Mouse (Mus musculus): ENCODE results near the gene Rnf8.

Rnf8 gene

DNA sequence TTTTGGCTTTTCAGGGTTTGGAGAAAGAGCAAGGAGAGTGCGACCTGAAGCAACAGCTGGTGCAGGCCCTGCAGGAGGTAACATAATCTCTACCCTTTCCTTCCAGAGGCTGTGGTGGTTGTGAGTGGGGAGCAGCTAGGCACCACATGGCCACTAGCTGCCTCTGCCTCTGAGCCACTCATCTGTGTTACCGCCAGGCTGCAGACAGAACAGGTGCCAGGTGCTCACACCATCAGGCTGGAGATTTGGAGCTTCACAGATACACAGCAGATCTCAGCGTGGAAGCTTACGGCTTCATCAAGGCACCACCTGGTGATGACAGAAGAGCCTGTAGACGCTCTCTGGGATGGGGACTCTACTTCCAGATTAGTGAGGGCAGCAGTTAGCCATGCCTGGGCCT, 14.4 kb downstream of the Rnf8 start:
- DNase-seq = no peak

DNA sequence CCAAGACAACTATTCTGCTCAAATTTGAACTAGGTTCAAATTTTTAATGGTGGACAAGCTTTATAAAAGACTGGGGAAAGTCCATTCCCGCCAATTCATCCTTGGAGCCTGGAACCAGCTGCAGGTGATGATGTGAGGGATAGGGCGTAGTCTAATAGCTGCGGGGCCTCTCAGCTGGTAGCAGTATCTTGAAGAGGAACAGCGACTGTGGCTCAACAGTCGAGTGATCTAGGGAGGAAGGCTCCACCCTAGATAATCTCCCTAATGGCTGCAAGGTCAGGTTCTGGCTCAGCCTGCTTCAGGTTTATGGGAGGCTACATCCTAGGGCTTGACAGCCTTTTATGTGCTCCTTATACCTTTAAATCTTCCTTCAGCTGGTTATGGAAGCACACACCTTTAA, 15.0 kb downstream of the Rnf8 start:
- no peak for DNase-seq

DNA sequence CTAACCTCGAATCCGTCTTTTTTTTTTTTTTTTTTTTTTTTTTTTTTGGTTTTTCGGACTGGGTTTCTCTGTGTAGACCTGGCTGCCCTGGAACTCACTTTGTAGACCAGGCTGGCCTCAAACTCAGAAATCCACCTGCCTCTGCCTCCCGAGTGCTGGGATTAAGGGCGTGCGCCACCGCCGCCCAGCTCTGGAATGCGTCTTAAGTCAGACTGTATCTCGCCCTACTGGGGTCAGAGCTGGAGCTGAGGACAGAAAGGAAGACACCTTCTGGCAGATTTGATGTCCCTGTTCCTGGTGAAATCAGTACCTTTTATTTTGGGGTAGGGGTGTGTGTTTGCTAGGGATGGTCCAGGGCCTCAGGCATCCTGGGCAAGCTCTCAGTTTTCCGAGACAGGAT, 17.7 kb downstream of the Rnf8 start:
- DNase-seq = no peak

DNA sequence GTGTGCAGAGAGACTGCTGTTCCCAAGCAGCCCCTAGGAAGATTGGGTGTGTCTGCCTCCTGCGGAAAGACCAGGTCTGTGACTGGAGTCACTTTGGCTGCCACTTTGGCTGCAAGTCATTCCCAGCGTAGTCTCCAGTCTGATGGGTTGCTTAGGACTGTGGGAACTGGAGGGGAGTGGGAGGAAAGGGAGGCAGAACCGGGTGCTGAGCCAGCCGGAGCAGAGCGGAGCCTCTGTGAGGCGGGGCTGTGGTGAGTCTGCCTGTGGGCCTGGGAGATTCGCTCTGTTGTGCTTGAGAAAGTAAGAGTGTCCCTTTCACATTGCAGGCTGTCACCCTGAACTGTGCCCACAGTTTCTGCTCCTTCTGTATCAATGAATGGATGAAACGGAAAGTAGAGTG, 20.9 kb downstream of the Rnf8 start:
- DNase-seq = no peak

DNA sequence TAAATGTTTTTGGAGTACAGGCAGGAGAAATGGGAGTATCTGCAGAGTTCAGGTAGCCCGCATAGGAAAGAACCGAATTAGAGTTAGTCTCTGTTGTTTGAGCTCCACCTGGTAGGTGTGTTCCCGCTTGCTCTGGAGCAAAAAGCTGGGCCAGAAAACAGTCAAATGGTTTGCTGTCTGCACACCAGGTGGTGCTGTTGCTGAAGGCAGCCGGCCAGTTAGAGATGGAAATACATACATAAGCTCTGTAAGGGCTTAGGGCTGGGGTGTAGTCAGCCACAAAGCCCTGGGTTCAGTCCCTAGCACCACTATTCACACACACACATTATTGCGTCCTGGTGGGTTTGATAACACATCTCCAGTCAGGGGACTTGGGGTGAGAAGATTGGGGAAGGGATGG, 21.5 kb downstream of the Rnf8 start:
- peak in 1 of 2 experiments; percentile 38 for DNase-seq

DNA sequence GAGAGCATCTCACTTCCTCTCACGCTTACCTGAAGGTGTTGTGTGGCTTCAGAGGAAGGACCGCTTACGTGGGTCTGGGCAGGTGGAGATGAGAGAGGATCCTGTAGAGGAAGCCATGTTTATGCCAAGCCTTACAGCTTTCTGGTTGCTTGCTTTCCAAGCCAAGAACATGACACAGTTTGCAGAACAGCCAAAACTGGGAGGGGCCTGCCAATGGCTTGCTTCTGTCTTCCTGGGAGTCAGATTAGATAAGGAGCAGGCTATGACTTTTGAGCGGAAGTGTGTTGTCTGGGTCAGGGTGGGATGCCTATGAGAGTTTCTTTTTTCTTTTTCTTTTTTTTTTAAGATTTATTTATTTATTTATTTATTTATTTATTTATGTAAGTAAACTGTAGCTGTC, 22.8 kb downstream of the Rnf8 start:
- DNase-seq = no peak

DNA sequence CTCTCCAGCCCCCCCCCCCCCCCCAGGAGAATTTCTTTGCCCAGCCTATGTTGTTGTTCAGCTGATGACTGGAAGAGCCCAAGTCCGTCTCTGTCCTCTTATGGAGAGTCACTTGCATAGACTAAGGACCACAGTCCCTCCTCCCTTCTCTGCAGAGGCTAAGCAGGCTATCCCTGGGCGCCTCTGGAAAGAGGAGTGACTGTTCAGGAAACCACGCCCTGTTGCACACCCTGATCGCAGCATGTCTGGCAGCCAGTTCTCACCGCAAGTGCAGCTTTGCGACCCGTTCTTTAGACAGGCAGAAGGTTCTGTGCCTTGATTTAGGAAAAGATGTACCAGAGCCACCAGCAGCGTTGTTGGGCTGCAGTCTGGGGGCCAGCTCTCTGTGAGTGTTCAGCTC, 23.3 kb downstream of the Rnf8 start:
- DNase-seq = peak; percentile 30 to 42

DNA sequence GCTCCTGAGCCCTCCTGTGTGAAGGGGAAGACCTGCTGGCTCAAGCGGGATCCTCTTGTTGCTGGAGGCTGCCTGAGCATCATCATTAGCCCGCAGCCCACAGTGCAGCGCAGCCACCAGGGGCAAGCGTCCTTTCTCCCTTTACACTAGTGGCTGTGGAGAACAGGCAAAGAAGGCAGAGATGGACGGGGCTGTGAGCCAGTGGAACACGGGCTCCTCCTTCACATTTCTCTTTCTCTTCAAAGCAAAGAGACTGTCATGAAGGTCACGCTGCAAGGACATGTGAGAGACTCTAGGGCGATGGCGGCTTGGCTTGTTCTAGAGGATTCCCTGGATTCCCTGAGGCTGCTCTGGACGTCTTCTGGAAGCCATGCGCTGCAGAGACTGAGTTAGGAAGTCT, 26.4 kb downstream of the Rnf8 start:
- no peak for DNase-seq

DNA sequence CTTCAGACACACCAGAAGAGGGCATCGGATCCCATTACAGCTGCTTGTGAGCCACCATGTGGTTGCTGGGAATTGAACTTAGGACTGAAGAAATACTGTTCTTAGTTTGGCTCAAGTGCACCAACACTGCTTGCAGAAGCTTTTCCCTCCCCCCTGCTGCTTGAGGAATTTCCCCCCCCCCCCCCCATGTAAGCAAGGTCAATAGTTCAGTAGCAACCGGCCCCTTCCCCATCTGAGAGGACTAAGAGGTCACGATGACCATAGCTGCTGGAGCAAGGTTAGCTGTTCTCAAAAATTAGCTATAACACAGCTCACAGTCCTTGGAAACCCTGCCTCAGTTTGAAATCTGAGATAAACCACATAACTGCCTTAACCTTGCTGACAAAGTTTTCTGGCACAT, 27.6 kb downstream of the Rnf8 start:
- no peak for DNase-seq

DNA sequence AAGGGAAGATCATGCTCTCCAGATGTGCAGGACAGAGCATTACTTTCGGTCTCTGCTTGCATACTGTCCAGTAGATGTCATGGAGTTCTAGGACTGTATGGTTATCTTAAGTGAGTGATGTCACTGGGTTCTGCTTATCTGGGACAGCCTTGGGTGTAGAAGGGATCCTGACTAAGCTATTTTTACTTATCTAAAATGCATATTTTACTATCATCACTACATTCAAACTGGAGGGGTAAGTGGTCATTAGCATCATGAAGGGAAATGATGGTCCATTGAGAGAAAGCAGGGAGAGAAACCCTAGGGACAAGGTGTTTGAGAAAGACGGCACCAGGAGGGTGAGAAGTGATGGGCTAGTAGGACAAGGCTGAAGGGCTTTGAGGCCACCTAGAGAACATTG, 43.7 kb downstream of the Rnf8 start:
- no peak for DNase-seq

DNA sequence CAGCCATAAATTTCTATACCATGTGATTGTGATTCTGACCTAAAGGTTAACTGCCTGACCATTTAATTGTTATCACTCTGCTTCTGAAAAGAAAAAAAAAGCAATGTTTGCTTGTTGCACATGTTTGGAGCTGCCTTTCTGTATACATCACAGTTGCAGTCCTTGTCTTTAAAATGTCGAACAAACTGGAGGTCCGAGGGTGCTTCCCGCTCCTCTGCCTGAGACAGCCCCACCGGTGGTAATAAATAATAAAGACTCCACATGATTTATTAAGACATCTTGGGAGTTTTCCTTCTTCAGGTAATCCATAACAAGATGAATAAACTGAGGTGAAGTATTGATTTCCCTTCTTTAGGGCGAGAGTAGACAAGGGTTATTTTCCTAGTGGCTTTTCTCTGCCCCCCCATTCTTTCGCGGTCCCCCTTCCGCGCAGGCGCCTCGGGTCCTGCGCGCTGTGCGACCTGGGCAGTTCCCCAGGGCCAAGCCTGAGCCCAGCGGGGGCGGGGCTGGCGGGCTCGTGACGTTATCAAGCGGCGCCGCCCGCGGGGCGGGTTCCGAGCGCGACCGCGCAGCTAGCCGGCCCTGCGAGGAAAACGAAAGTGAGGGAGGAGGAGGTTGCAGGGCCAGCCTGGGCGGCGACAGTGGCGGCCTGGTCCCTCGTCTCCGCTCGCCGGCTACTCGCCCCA, 45.6 kb downstream of the Rnf8 start, which contains the start of gene Cmtr1:
Gene Cmtr1 (plus strand): TSS at position 520 of the 686 bp plus-strand sequence.
- DNase-seq = peak; percentile 98

DNA sequence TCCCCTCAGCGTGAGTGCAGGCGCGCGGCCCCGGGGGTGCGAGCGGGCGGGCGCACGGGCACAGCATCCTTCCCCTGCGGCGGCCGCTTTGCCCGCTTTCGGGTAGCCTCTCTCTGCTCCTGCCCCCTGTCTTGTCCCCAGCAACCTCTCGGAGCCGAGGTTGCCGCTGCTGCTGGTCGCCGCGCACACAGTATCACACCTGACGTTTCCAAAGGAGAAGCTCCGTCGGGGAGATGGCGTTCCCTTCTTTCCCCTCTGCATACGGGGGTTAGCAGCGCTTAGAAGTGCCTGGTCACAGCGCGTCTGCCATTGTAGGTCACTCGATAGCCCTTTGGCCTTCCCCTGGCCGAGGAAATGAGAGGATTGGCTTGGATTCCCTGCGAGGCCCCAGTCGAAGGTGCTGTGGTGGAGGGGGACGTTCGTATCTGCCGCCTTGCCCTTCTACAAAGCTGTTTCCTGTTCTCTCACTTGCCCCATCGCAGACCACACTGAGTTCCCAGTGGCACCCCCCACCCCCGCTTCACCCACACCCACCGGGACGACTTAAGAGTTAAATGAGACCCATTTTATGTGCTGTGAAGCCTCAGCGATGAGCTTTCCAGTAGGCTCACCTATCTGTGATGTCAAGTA, 46.3 kb downstream of the Rnf8 start:
- no peak for DNase-seq

DNA sequence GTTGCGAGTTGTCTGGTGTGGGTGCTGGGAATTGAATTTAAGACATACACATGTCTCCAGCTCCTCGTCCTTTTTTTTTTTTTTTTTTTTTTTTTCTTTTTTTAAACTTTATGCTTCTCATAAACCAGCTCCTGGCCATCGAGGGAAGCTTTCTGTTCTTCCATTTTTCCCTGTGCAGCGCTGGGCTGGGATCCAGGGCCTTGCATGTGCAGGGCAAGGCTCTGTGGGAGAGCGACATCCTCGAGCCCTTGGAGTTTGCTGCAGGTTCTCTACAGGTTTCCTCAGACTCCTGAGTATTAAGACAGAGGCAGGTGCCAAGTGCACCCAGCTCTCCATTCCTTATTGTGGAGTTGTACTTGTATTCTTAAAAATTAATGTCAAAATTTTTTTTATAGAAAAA, 47.6 kb downstream of the Rnf8 start:
- no peak for DNase-seq

DNA sequence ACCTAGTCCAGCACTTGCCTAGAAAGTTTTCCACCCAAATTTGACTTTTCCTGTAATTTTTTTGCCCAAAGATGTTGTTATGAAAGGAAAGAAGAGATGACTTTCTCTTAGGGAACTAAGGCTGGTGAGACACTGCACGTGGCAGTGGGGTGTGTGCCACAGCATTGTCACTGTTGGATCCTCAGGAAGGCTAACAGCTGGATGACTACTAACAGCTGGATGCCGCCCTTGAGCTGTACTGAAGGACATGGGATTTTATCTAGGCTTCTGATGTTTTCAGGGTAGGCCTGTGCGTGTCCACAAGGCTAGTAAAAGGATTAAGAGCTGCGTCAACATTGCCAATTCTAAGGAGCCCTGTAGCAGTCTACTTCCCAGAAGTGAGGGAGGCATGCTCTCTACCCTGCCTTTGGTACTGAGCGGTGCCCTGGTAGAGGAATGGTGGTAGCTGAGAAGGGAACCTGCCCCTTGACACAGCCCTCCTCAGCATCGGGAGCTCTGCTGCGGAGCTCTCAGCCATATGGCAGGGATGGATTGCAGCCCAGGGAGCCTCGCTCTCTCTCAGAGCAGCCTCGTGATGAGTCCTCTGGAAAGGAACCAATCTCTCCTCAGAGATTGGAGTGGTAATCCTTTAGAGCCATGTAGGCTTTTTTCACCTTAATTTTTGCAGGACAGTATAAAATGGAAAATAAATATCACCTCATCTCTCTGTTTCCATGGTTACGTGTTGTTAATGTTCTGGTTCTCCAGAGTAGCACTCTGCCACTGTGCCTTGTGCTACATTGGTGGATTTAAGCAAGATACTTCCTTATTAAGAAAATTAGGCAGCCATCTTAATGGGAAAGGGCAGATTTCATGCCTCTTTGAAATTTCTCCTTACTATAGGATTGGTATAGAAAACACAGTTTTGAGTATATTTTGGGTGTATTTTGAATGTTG, 53.7 kb downstream of the Rnf8 start:
- DNase-seq = no peak

DNA sequence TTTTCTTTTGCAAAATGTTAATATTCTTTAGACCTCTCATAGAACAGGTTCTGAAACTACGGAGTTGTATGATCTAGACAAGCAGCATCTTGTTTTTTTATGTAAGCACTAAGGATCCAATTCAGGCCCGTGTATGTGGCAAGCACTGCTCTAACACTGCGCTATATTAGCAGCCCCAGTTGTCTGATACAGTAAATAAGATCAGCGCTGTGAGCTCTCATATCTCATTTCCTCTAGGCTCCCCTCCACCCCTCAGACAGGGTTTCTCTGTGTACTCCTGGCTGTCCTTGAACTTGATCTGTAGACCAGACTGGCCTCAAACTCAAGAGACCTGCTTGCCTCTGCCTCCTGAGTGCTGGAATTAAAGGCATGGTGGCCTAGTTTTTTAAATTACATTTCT, 54.4 kb downstream of the Rnf8 start:
- no peak for DNase-seq

DNA sequence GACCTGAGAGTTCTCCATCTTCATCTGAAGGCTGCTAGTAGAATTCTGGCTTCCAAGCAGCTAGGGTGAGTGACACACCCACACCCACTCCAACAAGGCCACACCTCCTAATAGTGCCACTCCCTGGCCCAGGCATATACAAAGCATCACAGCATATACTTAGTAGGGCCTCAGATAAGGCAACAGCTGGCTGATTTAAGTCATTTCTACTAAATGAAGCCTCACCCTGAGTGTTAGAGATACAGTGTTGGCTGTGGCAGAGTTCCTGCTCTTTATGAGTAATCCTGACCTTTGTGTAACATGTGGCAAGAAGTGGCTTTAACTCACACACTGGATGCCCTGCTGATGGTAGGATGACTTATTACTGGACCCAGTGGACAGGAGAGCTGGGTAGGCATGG, 55.3 kb downstream of the Rnf8 start:
- DNase-seq = no peak

DNA sequence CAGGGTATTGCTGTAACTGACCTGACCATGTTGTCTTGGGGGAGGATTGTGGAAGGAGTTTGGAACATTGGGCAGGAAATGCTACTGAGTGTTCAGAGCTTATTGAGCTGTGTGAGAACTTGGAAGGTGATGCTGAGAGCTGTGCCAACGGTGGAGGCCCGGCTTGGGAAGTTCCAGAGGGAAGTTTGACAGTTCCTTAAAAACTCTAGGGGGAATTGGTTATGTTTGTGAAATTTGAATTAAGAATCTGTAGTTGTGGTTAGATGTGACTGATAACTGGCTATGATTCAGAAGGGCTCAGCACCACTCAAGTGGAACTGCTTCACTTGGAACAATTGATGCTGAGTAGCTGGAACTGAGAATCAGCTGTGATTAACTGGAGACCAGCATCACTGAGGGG, 56.4 kb downstream of the Rnf8 start:
- DNase-seq = no peak

DNA sequence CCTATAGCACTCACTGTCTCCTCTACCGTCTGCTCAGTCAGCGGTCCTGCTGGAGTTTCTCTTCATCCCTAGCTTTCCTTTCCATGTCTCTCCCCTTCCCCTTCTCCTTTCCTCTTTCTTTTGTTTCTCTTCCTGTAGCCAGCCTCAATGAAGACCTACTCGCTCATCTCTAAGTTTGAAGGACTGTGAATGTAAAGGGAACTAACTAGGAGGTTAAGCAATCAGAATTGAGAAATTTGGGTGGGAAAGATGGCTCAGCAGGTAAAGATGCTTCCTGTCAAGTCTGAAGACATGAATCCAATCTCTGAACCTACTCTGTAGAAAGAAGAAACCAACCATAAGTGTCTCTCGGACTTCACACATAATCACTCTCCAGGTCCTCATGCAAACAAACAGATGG, 58.7 kb downstream of the Rnf8 start:
- DNase-seq = no peak

DNA sequence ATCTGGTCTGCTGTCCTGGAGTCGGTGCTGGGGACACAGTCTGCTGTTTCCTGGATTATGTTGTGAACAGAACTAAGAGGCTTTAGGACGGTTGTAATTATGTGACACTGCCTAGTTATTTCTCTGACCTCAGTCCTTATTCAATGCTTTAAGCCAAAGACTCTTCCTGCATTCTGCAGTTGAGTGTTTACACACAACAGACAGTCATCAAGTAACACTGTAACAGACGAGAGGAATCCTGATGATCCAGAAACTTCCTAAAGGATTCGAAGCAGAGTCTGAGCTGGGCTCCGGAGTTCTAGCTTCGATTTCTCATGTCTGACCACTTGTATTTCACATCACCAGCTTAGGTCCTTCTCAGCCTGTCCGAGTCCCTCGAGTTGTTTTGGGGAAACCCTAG, 63.9 kb downstream of the Rnf8 start:
- DNase-seq = no peak

DNA sequence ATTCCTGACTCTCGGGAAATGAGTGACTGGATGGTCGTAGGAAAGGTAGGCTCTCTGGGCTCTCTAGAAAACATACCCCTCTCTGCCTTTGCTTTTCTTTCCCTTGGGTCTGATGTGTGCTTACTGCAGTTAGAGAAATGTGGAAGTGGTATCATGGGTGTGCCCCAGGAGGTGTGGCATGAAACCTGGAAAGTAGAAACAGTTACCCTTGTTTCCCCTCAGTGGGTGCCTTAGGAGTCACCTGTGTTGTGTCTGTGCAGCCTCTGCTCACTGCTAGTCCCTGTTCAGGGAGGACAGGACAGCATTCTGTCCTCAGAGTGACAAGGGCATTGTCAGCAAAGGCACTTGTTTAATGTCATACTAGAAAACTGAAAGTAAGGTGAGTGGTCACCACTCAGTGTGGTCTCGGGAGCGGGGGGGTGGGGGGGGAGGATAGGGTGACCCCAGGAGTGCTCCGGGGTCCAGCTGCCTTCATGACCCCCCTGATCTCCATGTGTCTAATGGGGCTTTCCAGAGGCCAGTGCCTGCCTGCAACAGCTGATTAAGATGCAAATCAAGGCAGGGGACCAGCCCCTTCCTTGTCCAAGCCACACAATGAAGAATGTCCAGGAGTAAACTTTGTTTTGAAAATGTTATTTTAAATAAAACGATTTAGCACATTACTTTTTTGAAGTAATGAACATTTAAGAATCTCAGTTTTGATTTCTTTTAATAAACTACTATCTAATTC, 64.6 kb downstream of the Rnf8 start:
- no peak for DNase-seq

DNA sequence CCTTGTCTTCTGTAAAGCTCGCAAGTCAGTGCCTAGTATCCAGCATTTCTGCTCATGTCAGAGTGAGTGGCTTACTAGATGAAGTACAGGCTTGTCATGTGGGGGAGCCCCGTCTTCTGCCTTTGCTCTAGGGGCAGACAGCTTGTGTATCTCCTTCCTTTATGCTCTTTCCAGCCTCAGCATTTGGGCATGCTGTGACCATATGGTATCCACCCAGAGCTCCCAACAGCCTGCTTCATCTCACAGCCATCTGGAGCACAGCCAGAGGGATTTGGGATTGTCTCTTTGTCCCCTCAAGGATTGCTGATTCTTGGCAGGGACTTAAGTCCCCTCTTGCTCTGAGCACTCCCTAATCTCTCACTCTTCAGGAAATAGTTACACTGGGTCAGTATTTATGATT, 65.6 kb downstream of the Rnf8 start:
- DNase-seq = peak; percentile 57 to 80

DNA sequence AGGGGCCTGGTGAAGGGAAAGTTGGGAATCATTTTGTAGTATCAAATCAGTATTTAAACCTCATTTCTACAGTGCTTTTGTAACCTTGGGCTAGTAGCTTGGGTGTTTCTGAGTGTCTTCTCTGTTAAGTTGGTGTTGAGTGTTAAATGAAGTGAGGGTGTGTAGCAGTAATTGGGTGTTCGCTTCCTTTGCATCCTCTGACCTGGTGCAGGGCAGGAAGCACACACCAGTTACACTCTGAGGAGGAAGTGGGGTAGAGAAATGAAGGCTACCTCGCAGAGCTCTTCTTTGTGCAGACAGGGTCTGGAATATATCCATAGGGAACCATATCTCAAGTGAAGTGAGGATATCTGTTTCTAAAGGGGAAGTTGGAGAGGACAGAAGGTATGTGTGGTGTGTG, 66.3 kb downstream of the Rnf8 start:
- no peak for DNase-seq

DNA sequence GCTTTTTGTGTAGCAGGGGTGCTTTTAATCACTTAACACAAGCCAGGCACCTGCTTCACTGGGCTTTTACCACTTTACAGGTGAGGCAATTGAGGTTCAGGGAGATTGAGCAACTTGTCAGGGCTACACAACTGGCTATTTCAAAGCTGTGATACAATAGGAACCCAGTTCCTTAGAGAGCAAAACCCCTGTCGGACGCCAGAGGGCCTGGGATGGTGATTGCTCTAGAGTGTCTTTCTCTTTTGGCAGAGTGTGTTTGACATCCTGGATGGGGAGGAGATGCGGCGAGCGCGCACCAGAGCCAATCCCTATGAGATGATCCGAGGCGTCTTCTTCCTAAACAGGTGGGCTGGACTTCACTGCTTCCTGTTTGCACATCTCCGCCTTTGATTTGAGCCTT, 67.1 kb downstream of the Rnf8 start:
- DNase-seq = no peak

Data from lung, postnatal 4 days (tissue).